Mouse (Mus musculus) adrenal gland, postnatal 36 days (tissue): Measurements from ENCODE around the gene Bclaf1. TPM values are rescaled to one million over a fixed set of nuclear protein-coding genes. Genes with fewer than 3 reads are reported as not detected.

Experiments used
- microRNA-seq: library from miRNA; unstranded; fragments of <30 nt; microRNA quantifications from one replicate; pipeline ENCODE4 v1.2.0, GENCODE M21; 2021
- total RNA-seq, 2 experiments: library from RNA; stranded (reverse); gene quantifications; 2 replicates each; pipeline ENCODE4 v1.2.3; 2021

Bclaf1 gene
- total RNA-seq, 2 experiments from 2014 or later, result 99.1 to 112 TPM

Small RNAs within 50 kb of the gene (microRNA-seq; reads per million reads assigned to microRNA genes)
- gene Mir6413, result not detected

Other genes with a start within 250 kb of the Bclaf1 start
- gene Map7, start 164.0 kb upstream of the Bclaf1 start, total RNA-seq, result 10 to 100 TPM; 15.1 to 17.9 TPM
- 1 to 10 TPM in 1 of 2 experiments, under 1 TPM in 1; 0.66 to 1.4 TPM for gene Mtfr2, start 35.3 kb downstream of the Bclaf1 start, total RNA-seq